Mouse (Mus musculus) urinary bladder, postnatal 14 days (tissue): ENCODE results near the gene Rpl10.
A peak's percentile ranks its signal among the peaks of the same experiment; 100 is the strongest.

Experiments used
- DNase-seq: peaks from one replicate; pipeline ENCODE4 v3.0.0; 2021; ENCODE audit warnings: low spot score

Gene Rpl10

GRCm38 (mm10) chrX:74281041-74281731 is 10.6 kb downstream of the Rpl10 start:
- no peak for DNase-seq

- DNase-seq: peak; percentile 86
Measured at GRCm38 (mm10) chrX:74281732-74282394, 11.3 kb downstream of the Rpl10 start, which contains the start of the genes Taz and Dnase1l1. Gene Taz (plus strand): TSS chrX:74281912. Gene Dnase1l1 (minus strand): TSS chrX:74282337.

GRCm38 (mm10) chrX:74282395-74283091 is 11.9 kb downstream of the Rpl10 start:
- DNase-seq: peak; percentile 86

GRCm38 (mm10) chrX:74283092-74283437 is 12.5 kb downstream of the Rpl10 start:
- DNase-seq: no peak

- DNase-seq: no peak
Measured at GRCm38 (mm10) chrX:74293431-74293830, 22.8 kb downstream of the Rpl10 start.

GRCm38 (mm10) chrX:74296538-74297448 is 26.2 kb downstream of the Rpl10 start, which contains the start of gene Atp6ap1:
Gene Atp6ap1 (plus strand): TSS chrX:74297097.
- DNase-seq: peak; percentile 94

- DNase-seq: no peak
Measured at GRCm38 (mm10) chrX:74298348-74298747, 27.7 kb downstream of the Rpl10 start.

GRCm38 (mm10) chrX:74299721-74300120 is 29.1 kb downstream of the Rpl10 start:
- no peak for DNase-seq

- peak; percentile 71 for DNase-seq
Measured at GRCm38 (mm10) chrX:74304867-74305700, 34.5 kb downstream of the Rpl10 start, which contains the start of gene Gdi1. Gene Gdi1 (plus strand): TSS chrX:74304998.

- peak; percentile 90 for DNase-seq
Measured at GRCm38 (mm10) chrX:74312540-74313464, 42.2 kb downstream of the Rpl10 start, which contains the start of gene Fam50a. Gene Fam50a (plus strand): TSS chrX:74313033.
